Mouse (Mus musculus) c-Kit-positive CD71-negative TER-119-negative erythroid progenitor cells, embryonic 14.5 days (primary cell): ENCODE measurements around the gene Fam193b.

Experiments
- DNase-seq: peaks from one replicate; pipeline ENCODE4 v3.0.0-alpha.2; 2013; ENCODE audit warnings: low read depth

Gene Fam193b

GRCm38 (mm10) chr13:55527834-55528772 is 42.8 kb downstream of the Fam193b start:
- no peak for DNase-seq

GRCm38 (mm10) chr13:55527212-55527611 is 43.7 kb downstream of the Fam193b start:
- DNase-seq = no peak

GRCm38 (mm10) chr13:55525733-55526553 is 45.0 kb downstream of the Fam193b start:
- DNase-seq = no peak

GRCm38 (mm10) chr13:55523951-55524600 is 46.8 kb downstream of the Fam193b start:
- no peak for DNase-seq

- DNase-seq = no peak
Measured at GRCm38 (mm10) chr13:55523278-55523677, 47.6 kb downstream of the Fam193b start.

GRCm38 (mm10) chr13:55522730-55523129 is 48.2 kb downstream of the Fam193b start:
- no peak for DNase-seq

GRCm38 (mm10) chr13:55519606-55520005 is 51.3 kb downstream of the Fam193b start:
- no peak for DNase-seq

- peak; percentile 83 for DNase-seq
Measured at GRCm38 (mm10) chr13:55516955-55517354, 54.0 kb downstream of the Fam193b start.

- DNase-seq = no peak
Measured at GRCm38 (mm10) chr13:55513828-55514227, 57.1 kb downstream of the Fam193b start.

GRCm38 (mm10) chr13:55513111-55513748 is 57.7 kb downstream of the Fam193b start, which contains the start of gene Pdlim7:
TSS of gene Pdlim7 (minus strand) at chr13:55513676.
- DNase-seq = peak; percentile 62

GRCm38 (mm10) chr13:55512379-55513031 is 58.4 kb downstream of the Fam193b start:
- no peak for DNase-seq

GRCm38 (mm10) chr13:55511492-55511861 is 59.4 kb downstream of the Fam193b start:
- DNase-seq = no peak

GRCm38 (mm10) chr13:55510668-55511491 is 60.0 kb downstream of the Fam193b start:
- peak; percentile 69 for DNase-seq

GRCm38 (mm10) chr13:55510332-55510667 is 60.6 kb downstream of the Fam193b start:
- peak; percentile 56 for DNase-seq

- DNase-seq = no peak
Measured at GRCm38 (mm10) chr13:55508531-55508930, 62.4 kb downstream of the Fam193b start.

- no peak for DNase-seq
Measured at GRCm38 (mm10) chr13:55507877-55508276, 63.0 kb downstream of the Fam193b start.

- DNase-seq = no peak
Measured at GRCm38 (mm10) chr13:55506697-55507096, 64.2 kb downstream of the Fam193b start.

- DNase-seq = no peak
Measured at GRCm38 (mm10) chr13:55505810-55506209, 65.1 kb downstream of the Fam193b start.

- DNase-seq = no peak
Measured at GRCm38 (mm10) chr13:55504390-55504789, 66.5 kb downstream of the Fam193b start.

- no peak for DNase-seq
Measured at GRCm38 (mm10) chr13:55502405-55502804, 68.5 kb downstream of the Fam193b start.
